ENCODE assay signal across 8 mouse cellular contexts in the genomic region with DNA sequence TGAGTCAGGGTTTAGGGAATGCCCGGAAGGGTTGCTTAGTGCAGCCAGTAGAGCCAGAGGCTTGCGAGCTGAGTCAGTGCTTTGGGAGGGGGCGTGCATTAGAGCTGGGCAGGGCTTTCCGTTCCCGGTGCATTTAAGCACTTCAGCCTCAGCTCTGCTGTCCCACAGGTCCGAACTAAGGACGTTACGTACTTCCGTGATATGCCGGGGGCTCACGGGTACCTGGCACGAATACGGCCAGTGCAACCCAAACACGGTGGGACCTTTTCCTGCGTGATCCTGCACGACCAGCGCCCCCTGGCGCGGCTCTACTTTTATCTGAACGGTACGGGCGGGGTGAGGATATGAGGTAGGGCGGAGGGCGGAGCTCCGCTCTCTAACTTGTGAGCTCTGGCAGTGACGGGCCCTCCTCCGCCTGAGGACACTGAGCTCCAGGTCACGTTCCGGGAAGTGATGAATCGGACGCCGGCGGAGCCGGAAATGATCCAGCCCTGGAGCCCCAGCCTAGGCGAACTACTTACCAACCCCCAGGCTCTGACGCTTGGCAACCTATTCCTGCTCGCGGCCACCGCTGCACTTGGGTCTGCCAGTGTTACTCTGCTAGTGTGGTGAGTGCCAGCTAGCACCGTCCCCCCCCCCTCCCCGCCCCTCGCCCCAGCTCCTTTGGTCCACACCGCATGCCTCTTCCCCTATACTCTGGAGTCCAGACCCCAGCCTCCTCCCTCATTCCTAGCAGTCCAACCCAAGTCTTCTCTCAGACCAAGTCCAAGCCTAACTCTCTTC. TPM values are rescaled to one million over a fixed set of nuclear protein-coding genes. Genes with fewer than 3 reads are reported as not detected.
A peak's percentile ranks its signal among the peaks of the same experiment; 100 is the strongest.
DNase-seq lines count a peak whose midpoint lies in the region; ATAC-seq and TF ChIP-seq lines count a peak whose summit lies in the region.

No protein-coding gene starts in this region.

- ATAC-seq in erythroblast, adult 5-6 weeks (replicated peaks; ENCODE audit: low FRiP score, poor library complexity, severe bottlenecking), result peak; percentile 99
- peak; percentile 99 for ATAC-seq in kidney, embryonic 16.5 days (ENCODE audit: low FRiP score, low TSS enrichment)

- peak; percentile 83 for TF ChIP-seq CTCF in liver, adult 2 months (IDR thresholded peaks at IDR 0.05; ENCODE audit: low read depth, low read length)

- H3K79me2 ChIP-seq in liver, adult 2 months (ENCODE audit: control insufficient read depth, insufficient read depth, low read length), result no peaks in the 10 kb centered on the region
- H3K79me2 ChIP-seq in myocyte (ENCODE audit: control insufficient read depth, insufficient read depth), result peaks cover 42% of the 10 kb centered on the region

- peaks cover 48% of the 10 kb centered on the region for H3K4me1 ChIP-seq in heart, embryonic 10.5 days
- peaks cover 45% of the 10 kb centered on the region for H3K4me1 ChIP-seq in kidney, embryonic 16.5 days (ENCODE audit: insufficient read depth, low read length)
- H3K4me1 ChIP-seq in liver, adult 2 months (ENCODE audit: control insufficient read depth, insufficient read depth, low read length), result 0 out of 2 replicates have a peak, but pooled peaks cover 2% of the 10 kb centered on the region

- no peaks in the 10 kb centered on the region for H3K27me3 ChIP-seq in heart, embryonic 10.5 days (ENCODE audit: insufficient read depth, poor library complexity, severe bottlenecking)
- no peaks in the 10 kb centered on the region for H3K27me3 ChIP-seq in kidney, embryonic 16.5 days (ENCODE audit: insufficient read depth, low read length)
- no peaks in the 10 kb centered on the region for H3K27me3 ChIP-seq in liver, adult 2 months (ENCODE audit: control insufficient read depth, insufficient read depth, low read length)
- no peaks in the 10 kb centered on the region for H3K27me3 ChIP-seq in myocyte (ENCODE audit: control insufficient read depth, insufficient read depth, insufficient read length)
- H3K27me3 ChIP-seq in splenic B cell, adult 2 months (ENCODE audit: control insufficient read depth, insufficient read depth, low read length, poor library complexity, severe bottlenecking), result no peaks in the 10 kb centered on the region

- H3K9ac ChIP-seq in kidney, embryonic 16.5 days (replicated peaks; ENCODE audit: low read length), result peak overlapping the region; percentile 58
- H3K9ac ChIP-seq in liver, adult 2 months (ENCODE audit: low read depth, low read length), result peak overlapping the region; percentile 76

- no peaks in the 10 kb centered on the region for H3K9me3 ChIP-seq in heart, embryonic 10.5 days
- no peaks in the 10 kb centered on the region for H3K9me3 ChIP-seq in kidney, embryonic 16.5 days (ENCODE audit: low read length)

- peak overlapping the region; percentile 65 for H3K4me3 ChIP-seq in heart, embryonic 10.5 days
- peak overlapping the region; percentile 45 for H3K4me3 ChIP-seq in kidney, embryonic 16.5 days (ENCODE audit: low read length)
- peak overlapping the region; percentile 74 for H3K4me3 ChIP-seq in liver, adult 2 months (ENCODE audit: insufficient read depth, low read depth, low read length)
- peak overlapping the region; percentile 45 for H3K4me3 ChIP-seq in myocyte

- peak overlapping the region; percentile 89 for H3K27ac ChIP-seq in heart, embryonic 10.5 days
- peak overlapping the region; percentile 89 for H3K27ac ChIP-seq in kidney, embryonic 16.5 days (ENCODE audit: low read length)
- peak overlapping the region; percentile 75 for H3K27ac ChIP-seq in liver, adult 2 months (replicated peaks; ENCODE audit: insufficient read depth, low read depth, low read length)

- peak overlapping the region; percentile 64 for H3K4me2 ChIP-seq in kidney, embryonic 16.5 days (replicated peaks; ENCODE audit: low read depth, low read length)
- peak overlapping the region; percentile 91 for H3K4me2 ChIP-seq in myocyte (ENCODE audit: low read depth)

- peak; percentile 27; the same call in 1 of the 2 replicates for TF ChIP-seq POLR2A in liver, adult 2 months (IDR thresholded peaks at IDR 0.05; ENCODE audit: extremely low read depth, insufficient read depth, low read length)
- TF ChIP-seq POLR2A in myocyte (IDR thresholded peaks at IDR 0.05; ENCODE audit: insufficient read length, low read depth), result peak; percentile 56

- H3ac ChIP-seq in myocyte (ENCODE audit: control insufficient read depth, insufficient read length), result peak overlapping the region; percentile 56

- WGBS in heart, embryonic 10.5 days, result under 1% methylated on average over 42 of the region's 43 CpGs
- under 1% methylated on average over 35 of the region's 43 CpGs for WGBS in kidney, embryonic 16.5 days
- under 1% methylated on average over 43 of the region's 43 CpGs for WGBS in liver, adult 2 months

- peak; percentile 87 to 89 for DNase-seq in B cell, adult 2 months
- DNase-seq in brain, adult 2 months (ENCODE audit: low read depth, low spot score), result peak; percentile 99
- DNase-seq in heart, embryonic 10.5 days (ENCODE audit: low spot score), result peak; percentile 98
- peak; percentile 91 for DNase-seq in liver, adult 2 months (ENCODE audit: extremely low read depth, low read depth, low spot score)
- DNase-seq in splenic B cell, adult 2 months (ENCODE audit: low read depth, low spot score), result peak; percentile 92

- peaks cover 49% of the 10 kb centered on the region for H3K36me3 ChIP-seq in heart, embryonic 10.5 days
- H3K36me3 ChIP-seq in kidney, embryonic 16.5 days (ENCODE audit: insufficient read depth, low read length), result peaks cover 24% of the 10 kb centered on the region
- no peaks in the 10 kb centered on the region for H3K36me3 ChIP-seq in liver, adult 2 months (ENCODE audit: control insufficient read depth, insufficient read depth, low read length)
- peaks cover 37% of the 10 kb centered on the region for H3K36me3 ChIP-seq in myocyte (ENCODE audit: control insufficient read depth, insufficient read depth)
- H3K36me3 ChIP-seq in splenic B cell, adult 2 months (ENCODE audit: control insufficient read depth, insufficient read depth, low read length, poor library complexity, severe bottlenecking), result no peaks in the 10 kb centered on the region

TF ChIP-seq in myocyte, 11 proteins besides CTCF, POLR2A, EP300 and RAD21:
- TF ChIP-seq USF1 (IDR thresholded peaks at IDR 0.05; ENCODE audit: low read depth), result peak; percentile 71
- peak; percentile 93 for TF ChIP-seq POLR2AphosphoS2 (IDR thresholded peaks at IDR 0.05; ENCODE audit: insufficient read length, low read depth)
- no peak for TF ChIP-seq TCF12 (IDR thresholded peaks at IDR 0.05; ENCODE audit: insufficient read depth, poor library complexity, severe bottlenecking)
- no peak for TF ChIP-seq SRF (IDR thresholded peaks at IDR 0.05; ENCODE audit: control insufficient read depth, insufficient read length, low read depth)
- peak in 1 of 3 experiments; percentile 16 for TF ChIP-seq MYOD1 (IDR thresholded peaks at IDR 0.05; ENCODE audit: control insufficient read depth in 1 of 3, insufficient read length in 2 of 3, low read depth in 2 of 3)

RNA-seq across cellular contexts. Expression of gene Spaca6, which starts 11.2 kb away (rescaled TPM):
- not detected in 2 replicates for total RNA-seq in erythroblast, adult 5-6 weeks (2015; ENCODE audit: low replicate concordance)
- total RNA-seq in erythroblast, adult 5-6 weeks (2017; ENCODE audit: low replicate concordance), result not detected in 2 replicates
- 30.7 and 32.3 TPM in 2 replicates for polyA plus RNA-seq in heart, embryonic 10.5 days (2016; fragmentation: Nextera tagmentation; extraction: Ambion mirVana)
- 30.6 and 44.9 TPM in 2 replicates for polyA plus RNA-seq in kidney, embryonic 16.5 days (2015; fragmentation: Nextera tagmentation; extraction: Ambion mirVana)
- 2.9 and 3.1 TPM in 2 replicates for total RNA-seq in liver, adult 2 months (2014; rRNA removed)
- polyA plus RNA-seq in liver, adult 2 months (2012; rRNA removed), result 1.9 and 6.5 TPM in 2 replicates
- polyA plus RNA-seq in myocyte (2012; fragmentation: generic; extraction: Trizol), result 5.2 TPM

RNA-seq across cellular contexts. Expression of gene Has1, which starts 16.9 kb away (rescaled TPM):
- not detected in 2 replicates for total RNA-seq in erythroblast, adult 5-6 weeks (2015; ENCODE audit: low replicate concordance)
- total RNA-seq in erythroblast, adult 5-6 weeks (2017; ENCODE audit: low replicate concordance), result not detected in 2 replicates
- 0.68 and 1.1 TPM in 2 replicates for polyA plus RNA-seq in heart, embryonic 10.5 days (2016; fragmentation: Nextera tagmentation; extraction: Ambion mirVana)
- polyA plus RNA-seq in kidney, embryonic 16.5 days (2015; fragmentation: Nextera tagmentation; extraction: Ambion mirVana), result 0.74 and 0.78 TPM in 2 replicates
- not detected in 2 replicates for total RNA-seq in liver, adult 2 months (2014; rRNA removed)
- not detected in 2 replicates for polyA plus RNA-seq in liver, adult 2 months (2012; rRNA removed)
- 4.0 TPM for polyA plus RNA-seq in myocyte (2012; fragmentation: generic; extraction: Trizol)

RNA-seq across cellular contexts. Expression of gene Fpr1, which starts 45.6 kb away (rescaled TPM):
- total RNA-seq in erythroblast, adult 5-6 weeks (2015; ENCODE audit: low replicate concordance), result 19.4 and 26.3 TPM in 2 replicates
- total RNA-seq in erythroblast, adult 5-6 weeks (2017; ENCODE audit: low replicate concordance), result 8.8 and 17.1 TPM in 2 replicates
- polyA plus RNA-seq in heart, embryonic 10.5 days (2016; fragmentation: Nextera tagmentation; extraction: Ambion mirVana), result 0.10 TPM in 1 of 2 replicates, not detected in the other
- polyA plus RNA-seq in kidney, embryonic 16.5 days (2015; fragmentation: Nextera tagmentation; extraction: Ambion mirVana), result 0.39 and 0.57 TPM in 2 replicates
- total RNA-seq in liver, adult 2 months (2014; rRNA removed), result 6.3 and 8.5 TPM in 2 replicates
- 1.9 and 4.7 TPM in 2 replicates for polyA plus RNA-seq in liver, adult 2 months (2012; rRNA removed)
- polyA plus RNA-seq in myocyte (2012; fragmentation: generic; extraction: Trizol), result not detected

RNA-seq across cellular contexts. Expression of gene Fpr2, which starts 49.5 kb away (rescaled TPM):
- 51.6 and 66.7 TPM in 2 replicates for total RNA-seq in erythroblast, adult 5-6 weeks (2015; ENCODE audit: low replicate concordance)
- 23.8 and 33.6 TPM in 2 replicates for total RNA-seq in erythroblast, adult 5-6 weeks (2017; ENCODE audit: low replicate concordance)
- not detected in 2 replicates for polyA plus RNA-seq in heart, embryonic 10.5 days (2016; fragmentation: Nextera tagmentation; extraction: Ambion mirVana)
- polyA plus RNA-seq in kidney, embryonic 16.5 days (2015; fragmentation: Nextera tagmentation; extraction: Ambion mirVana), result 0.14 and 0.15 TPM in 2 replicates
- total RNA-seq in liver, adult 2 months (2014; rRNA removed), result 2.3 and 2.7 TPM in 2 replicates
- polyA plus RNA-seq in liver, adult 2 months (2012; rRNA removed), result 0.49 and 0.98 TPM in 2 replicates
- polyA plus RNA-seq in myocyte (2012; fragmentation: generic; extraction: Trizol), result not detected

RNA-seq across cellular contexts. Expression of gene Fpr3, which starts 49.5 kb away (rescaled TPM):
- total RNA-seq in erythroblast, adult 5-6 weeks (2015; ENCODE audit: low replicate concordance), result not detected in 2 replicates
- total RNA-seq in erythroblast, adult 5-6 weeks (2017; ENCODE audit: low replicate concordance), result not detected in 2 replicates
- polyA plus RNA-seq in heart, embryonic 10.5 days (2016; fragmentation: Nextera tagmentation; extraction: Ambion mirVana), result not detected in 2 replicates
- polyA plus RNA-seq in kidney, embryonic 16.5 days (2015; fragmentation: Nextera tagmentation; extraction: Ambion mirVana), result not detected in 2 replicates
- total RNA-seq in liver, adult 2 months (2014; rRNA removed), result not detected in 2 replicates
- polyA plus RNA-seq in liver, adult 2 months (2012; rRNA removed), result not detected in 2 replicates
- not detected for polyA plus RNA-seq in myocyte (2012; fragmentation: generic; extraction: Trizol)

Comparison
In these comparisons a context has a peak if more than half of its experiments do, and no peak if none do; other contexts are left out.
1. Peak in every context shown above with its lines: DNase-seq, ATAC-seq, H3K4me3 ChIP-seq and H3K27ac ChIP-seq.